Mouse (Mus musculus): Measurements from ENCODE around the gene Pnkp.

- TF ChIP-seq CTCF (IDR thresholded peaks at IDR 0.05; ENCODE audit: extremely low read depth, insufficient read depth, insufficient read length, insufficient replicate concordance) (no peak), POLR2A (IDR thresholded peaks at IDR 0.05; ENCODE audit: low read depth, low read length) (no peak)
These were observed 47.5 kb upstream of the Pnkp start for GRCm38 (mm10) chr7:44809466-44809865.

Data from spleen, adult 2 months (tissue).